Mouse (Mus musculus) cerebellum, postnatal 4 days (tissue): ENCODE measurements around the gene Usp33.
"Not testable (repeated sequence)": the region's sequence is repeated elsewhere in the genome, so short reads cannot be mapped to it uniquely, and the experiment has no call there.

ENCODE experiments used
- DNase-seq, 2 experiments: peaks; one replicate each; pipeline ENCODE4 v3.0.0; 2022; ENCODE audit warnings: low spot score in 2 of 2, mixed read lengths in 1 of 2

Gene Usp33

DNA sequence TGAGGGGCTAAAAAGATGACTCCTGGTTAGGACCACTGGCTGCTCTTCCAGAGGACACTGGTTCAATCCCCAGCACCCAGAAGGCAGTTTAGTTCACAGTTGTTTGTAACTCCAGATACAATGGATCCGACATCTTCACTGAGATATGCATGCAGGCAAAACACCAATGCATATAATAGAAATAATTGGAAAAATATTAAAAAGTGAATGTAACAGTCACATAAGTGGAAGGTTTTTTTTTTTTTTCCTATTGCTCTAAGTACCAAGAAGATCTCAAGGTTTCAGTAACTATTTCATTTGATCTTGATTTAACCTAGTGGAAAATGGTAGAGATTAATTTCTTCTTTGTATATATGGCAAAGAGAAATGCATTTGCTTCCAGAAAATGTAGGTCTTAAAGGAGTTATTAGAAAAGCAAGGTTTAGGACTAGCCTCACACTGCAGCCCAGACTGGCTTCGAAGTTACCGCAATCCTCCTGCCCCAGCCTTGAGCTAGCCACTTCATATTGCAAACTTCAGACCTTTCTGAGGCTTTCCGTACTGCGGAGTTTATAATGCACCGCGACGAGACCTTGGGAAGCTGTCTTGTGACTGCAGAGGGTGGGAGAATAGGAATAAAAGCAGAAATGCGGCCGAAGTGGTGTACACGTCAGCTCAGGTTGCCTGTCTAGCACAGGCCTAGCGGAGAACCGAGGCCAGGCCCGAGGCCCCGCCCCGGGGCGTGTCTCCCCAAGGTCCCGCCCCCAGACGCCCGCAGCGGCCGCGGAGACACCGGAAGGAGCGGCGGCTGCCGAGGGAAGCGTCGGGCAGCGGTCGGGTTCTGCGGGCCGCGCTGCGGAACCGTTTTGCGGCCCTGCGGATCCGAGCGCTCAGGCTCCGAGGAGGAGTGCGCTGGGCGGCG lies at the start of gene Usp33:
Gene Usp33 (plus strand): TSS at position 747 of the 901 bp plus-strand sequence.
- peak; percentile 91 to 96 for DNase-seq

DNA sequence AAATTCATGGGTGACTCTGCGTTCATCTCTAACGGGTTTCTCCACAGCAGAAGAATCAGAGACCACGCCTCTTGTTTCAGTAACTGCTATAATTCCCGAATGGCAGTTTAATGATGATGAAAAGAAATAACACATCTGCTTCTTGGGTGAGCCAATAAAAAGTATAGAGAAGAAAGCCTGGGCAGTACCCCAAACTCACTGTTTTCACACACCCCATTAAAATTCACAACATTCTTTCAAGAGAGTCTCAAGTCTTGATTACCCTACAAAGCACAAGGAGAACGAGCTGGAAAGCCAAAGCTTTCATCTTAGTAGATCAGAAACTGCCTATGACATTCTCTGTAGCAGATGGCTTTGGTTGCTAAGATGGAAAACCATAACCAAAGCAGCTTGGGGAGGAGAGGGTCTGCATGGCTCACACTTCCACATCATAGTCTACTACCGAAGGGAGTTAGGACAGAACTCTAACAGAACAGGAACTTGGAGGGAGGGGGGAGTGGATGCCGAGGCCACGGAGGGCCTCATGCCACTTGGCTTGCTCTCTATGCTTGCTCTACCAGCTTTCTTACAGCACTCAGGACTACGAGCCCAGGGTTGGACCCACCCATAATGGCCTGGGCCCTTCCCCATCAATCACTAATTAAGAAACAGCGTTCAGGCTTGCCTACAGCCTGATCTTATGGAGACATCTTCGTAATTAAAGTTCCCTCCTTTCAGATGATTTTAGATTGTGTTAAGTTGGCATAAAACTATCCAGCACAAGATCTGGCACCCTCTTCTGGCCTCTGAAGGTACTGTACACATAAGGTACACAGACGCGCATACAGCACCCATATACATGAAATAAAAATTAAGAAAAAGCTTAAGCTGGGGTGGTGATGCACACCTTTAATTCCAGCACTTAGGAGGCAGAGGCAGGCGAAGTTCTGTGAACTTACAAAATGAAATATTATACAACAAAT lies 45.6 kb upstream of the Usp33 start:
- no peak for DNase-seq

GRCm38 (mm10) chr3:152302991-152303390 lies 43.3 kb upstream of the Usp33 start:
- no peak for DNase-seq

DNA sequence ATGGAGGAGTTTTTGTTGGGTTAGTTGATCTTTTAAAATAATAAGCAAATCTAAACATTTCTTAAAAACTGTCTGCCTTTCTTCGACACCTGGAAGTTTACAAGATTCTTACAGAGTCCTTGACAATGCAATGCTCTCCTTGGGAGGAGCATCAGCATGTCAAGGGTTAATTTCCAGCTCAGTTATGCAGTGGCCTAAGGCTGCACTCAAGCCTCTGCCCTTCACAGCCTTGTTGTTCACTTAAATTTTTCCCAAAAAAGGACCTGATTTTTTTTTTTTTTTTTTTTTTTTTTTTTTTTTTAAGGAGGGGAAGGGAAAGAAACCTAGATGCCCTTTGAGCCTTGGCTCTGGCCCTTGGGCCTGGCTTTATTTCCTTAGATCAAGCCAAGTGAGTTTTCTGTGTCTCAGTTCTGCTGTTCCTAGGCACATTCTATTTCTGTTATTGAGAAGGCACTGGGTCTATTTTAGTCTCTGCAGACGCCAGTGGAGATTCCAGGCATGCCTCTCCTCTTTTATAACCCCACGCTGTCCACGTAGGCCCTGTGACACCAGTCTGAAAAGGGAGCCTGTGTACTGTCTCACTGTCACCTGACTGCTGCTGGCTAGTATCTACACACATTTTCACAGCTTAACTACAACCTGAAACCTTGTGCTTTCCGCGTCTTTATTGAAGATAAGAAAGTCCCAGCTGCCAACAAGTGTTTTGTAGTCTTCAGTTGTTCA lies 42.0 kb upstream of the Usp33 start:
- DNase-seq: no peak

DNA sequence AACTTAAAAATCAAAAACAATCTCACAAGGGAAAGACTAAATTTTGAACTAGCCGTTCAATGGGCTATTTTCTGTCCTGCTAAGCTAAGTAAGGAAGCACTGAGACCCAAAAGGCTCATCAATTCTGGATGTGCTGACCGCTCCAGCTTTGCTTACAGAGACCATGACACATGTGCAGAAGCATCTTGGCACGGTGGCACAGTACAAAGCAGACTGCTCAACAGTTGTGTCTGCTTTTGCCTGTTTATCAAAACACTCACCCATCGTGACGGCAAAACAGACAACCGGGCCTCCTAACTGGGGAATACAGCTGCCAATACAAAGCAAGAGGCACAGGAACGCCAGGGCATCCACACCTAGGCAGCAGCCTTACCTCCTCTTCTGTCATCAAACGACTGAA lies 41.2 kb upstream of the Usp33 start:
- no peak for DNase-seq

DNA sequence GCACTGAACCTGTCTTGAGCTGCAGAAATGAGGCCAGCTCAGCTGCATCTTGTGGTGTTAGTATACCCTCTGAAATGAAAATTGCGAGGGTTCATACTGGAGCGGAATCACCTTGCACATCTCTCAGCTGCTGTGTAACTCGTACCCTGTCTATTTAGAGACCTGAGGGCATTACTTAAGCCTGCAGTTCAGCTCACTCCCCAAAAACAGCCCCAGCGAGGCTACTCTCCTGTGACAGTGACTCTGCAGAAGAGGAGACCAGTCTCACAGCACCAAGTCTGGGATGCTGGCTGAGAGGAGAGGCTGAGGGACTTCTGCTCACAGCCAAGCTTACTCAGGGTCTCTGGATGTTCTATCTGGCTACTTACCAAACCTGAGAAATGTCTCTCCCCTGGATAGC lies 40.3 kb upstream of the Usp33 start:
- no peak for DNase-seq

GRCm38 (mm10) chr3:152308485-152309249 lies 37.6 kb upstream of the Usp33 start:
- no peak for DNase-seq

- no peak for DNase-seq
Measured at GRCm38 (mm10) chr3:152309250-152309645, 37.0 kb upstream of the Usp33 start.

DNA sequence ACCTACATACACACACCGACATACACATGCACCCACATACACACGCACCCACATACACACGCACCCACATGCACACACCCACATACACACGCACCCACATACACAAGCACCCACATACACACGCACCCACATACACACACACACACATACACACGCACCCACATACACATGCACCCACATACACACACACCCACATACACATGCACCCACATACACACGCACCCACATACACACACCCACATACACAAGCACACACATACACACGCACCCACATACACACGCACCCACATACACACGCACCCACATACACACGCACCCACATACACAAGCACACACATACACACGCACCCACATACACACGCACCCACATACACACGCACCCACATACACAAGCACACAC lies 31.6 kb upstream of the Usp33 start:
- DNase-seq: not testable (repeated sequence)

- DNase-seq: peak; percentile 53 to 71
Measured at GRCm38 (mm10) chr3:152315613-152316012, 30.7 kb upstream of the Usp33 start.

DNA sequence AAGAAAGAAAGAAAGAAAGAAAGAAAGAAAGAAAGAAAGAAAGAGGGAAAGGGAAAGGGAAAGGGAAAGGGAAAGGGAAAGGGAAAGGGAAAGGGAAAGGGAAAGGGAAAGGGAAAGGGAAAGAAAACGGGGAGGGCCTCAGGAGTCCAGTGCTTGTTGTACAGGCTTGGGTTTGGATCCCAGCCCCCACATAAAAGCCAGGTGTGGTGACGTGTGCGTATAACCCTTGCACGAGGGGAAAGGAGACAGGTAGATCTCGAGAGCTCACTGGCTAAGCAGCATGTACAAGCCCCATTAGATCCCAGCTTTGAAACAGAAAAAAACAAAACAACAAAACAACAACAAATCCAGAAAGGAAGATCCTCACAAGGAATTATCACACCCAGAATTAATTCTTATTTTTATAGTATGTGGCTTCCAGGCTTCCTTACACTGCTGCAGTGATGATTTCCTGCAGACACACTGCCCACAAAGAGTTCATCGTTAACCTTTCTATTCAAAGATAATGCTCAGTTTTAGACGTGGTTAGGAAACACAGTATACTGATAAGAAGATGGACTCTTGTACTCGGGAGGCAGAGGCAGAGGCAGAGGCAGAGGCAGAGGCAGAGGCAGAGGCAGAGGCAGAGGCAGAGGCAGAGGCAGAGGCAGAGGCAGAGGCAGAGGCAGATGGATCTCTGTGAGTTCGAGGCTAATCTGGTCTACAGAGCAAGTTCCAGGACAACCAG lies 29.7 kb upstream of the Usp33 start:
- not testable (repeated sequence) for DNase-seq

GRCm38 (mm10) chr3:152320972-152321645 lies 25.2 kb upstream of the Usp33 start:
- DNase-seq: no peak

GRCm38 (mm10) chr3:152321765-152322547 lies 24.3 kb upstream of the Usp33 start:
- DNase-seq: no peak

GRCm38 (mm10) chr3:152332104-152332503 lies 14.2 kb upstream of the Usp33 start:
- DNase-seq: no peak

DNA sequence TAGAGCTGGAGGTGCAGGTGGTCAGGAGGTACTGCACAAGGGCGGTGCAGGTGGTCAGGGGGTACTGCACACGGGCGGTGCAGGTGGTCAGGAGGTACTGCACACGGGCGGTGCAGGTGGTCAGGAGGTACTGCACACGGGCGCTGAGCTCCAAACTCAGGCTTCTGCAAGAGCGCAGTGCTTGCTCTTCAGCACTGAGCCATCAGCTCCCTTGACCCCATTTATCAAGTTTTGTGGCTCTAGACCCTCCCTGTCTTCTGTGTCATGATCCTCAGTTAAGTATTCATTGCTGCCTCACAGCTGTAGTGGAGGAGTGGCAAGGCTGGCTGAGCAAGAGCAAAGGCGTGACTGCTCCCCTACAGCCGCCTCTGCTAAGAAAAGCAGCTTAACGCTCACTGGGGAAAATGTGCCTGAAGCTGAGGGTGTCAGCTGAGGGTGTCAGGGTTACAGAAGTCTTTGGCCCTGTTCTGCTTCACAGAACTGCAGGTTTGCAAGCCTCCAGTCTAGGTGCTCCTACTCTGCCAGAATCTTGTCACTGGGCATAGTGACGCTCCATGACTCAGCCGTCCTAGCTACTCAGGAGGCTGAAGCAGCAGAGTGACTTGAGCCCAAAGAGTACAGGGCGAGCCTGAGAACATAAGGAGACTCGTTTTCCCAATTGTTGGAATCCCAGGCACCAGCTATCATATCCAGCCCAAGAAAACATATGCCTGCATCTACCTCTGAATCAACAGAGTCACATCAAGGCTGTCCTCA lies 13.6 kb upstream of the Usp33 start:
- DNase-seq: no peak

DNA sequence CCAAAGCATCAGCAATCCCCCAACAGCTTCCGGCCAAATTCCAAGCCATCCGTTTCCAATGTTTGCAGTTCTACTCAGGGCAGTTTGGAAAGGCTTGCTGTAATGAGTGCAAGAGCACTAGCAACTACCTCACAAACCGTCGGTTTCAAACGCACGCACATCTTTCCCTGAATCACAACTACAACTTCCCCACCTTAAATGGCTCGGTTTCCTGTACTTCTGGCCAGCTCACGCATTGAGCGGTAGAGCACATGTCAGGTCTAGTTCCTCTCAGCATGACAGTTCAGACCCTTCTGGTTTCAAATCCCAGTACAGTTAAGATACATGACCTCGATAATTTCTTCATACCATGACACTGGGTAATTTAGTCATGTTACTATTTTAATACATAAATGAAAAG lies 12.6 kb upstream of the Usp33 start:
- no peak for DNase-seq

DNA sequence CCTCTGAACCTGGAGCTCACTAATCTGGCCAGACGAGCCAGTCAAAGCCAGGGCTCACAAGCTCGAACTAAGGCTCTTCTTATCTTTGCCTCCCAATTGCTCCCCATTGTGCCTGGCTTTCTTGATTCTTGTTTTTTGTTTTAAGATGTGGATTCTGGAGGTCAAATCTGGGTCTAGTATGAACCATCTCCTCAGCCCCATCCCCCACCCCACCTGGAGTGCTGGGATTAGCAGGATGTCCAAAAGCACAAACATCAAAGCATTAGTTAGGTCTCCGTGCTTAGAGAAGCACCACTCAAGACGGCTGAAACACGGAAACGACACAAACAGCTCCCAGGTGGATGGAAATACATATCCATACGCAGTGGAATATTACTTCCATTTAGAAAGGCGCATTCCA lies 10.2 kb upstream of the Usp33 start:
- DNase-seq: no peak

- peak; percentile 82 to 84 for DNase-seq
Measured at GRCm38 (mm10) chr3:152339862-152340557, 6.3 kb upstream of the Usp33 start, which contains the start of gene Miga1. TSS of gene Miga1 (minus strand) at chr3:152340407.
